Mouse (Mus musculus) urinary bladder, postnatal 36 days (tissue): ENCODE data around the gene Adcy9.
A peak's percentile ranks its signal among the peaks of the same experiment; 100 is the strongest.

Experiments
- DNase-seq, 2 experiments: peaks; one replicate each; pipeline ENCODE4 v3.0.0; 2022; ENCODE audit warnings: low spot score in 2 of 2, mixed read lengths in 1 of 2

Adcy9 gene

DNA sequence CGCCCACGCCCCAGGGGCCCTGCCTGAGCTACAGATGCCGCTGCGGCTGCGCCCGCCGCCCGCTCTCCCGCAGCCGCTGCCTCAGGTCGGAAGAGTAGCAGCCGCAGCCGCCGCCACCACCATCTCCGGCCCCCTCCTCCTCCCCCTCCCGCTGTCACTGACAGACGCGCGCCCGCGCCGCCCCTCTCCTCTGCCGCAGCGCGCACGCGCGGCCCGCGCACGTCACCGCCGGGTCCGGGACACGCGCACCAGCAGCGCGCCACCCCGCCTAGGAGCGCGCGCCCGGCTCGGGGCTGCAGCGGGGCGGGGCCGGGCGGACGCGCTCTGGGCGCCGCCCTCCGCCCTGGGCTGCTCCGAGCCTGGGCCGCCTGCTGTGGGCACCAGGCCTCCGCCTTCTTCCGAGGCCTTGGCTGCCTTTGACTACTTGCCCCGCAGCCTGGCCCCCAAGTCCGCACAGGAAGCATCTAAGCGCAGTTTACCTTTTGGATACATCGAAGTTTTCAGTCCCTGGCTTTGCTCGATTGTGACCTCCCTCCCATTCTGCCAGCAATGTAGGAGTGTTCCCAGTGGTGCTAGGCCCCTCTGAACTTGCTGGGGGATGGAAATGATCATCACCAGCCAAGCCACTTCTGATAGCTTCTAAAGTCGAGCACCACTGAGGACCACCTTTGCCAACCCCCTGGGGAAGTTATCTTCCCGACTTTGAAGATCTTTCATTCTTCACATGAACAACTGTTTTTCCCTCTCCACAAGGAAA, at the start of gene Adcy9:
Gene Adcy9 (minus strand): TSS at position 201 of the 757 bp plus-strand sequence.
- peak; percentile 85 to 87 for DNase-seq

GRCm38 (mm10) chr16:4469599-4470352, 49.5 kb upstream of the Adcy9 start:
- DNase-seq = peak in 1 of 2 experiments; percentile 41

GRCm38 (mm10) chr16:4464529-4465089, 44.3 kb upstream of the Adcy9 start:
- no peak for DNase-seq

GRCm38 (mm10) chr16:4457927-4458326, 37.6 kb upstream of the Adcy9 start:
- no peak for DNase-seq

DNA sequence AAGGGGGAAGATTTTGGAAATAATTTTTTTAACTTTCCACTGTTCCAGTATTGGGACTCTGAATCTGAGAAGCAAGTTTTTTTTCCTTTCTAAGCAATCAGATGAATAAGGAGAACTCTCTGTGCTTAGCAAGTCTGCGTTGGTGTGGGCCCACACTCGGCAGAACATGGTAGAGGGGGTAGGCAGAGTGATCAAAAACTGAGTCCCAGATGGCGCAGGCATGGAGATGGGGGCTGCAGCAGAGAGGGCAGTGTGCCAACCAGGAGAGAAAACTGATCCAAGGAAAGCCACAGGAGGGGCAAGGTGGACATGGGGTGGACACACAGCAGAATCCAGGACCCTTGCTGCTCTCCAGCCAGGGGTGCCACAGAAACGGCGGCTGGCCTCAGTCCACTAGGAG, 36.1 kb upstream of the Adcy9 start:
- DNase-seq = no peak

- no peak for DNase-seq
Observed at GRCm38 (mm10) chr16:4455693-4456092, 35.4 kb upstream of the Adcy9 start.

GRCm38 (mm10) chr16:4454563-4454962, 34.3 kb upstream of the Adcy9 start:
- DNase-seq = no peak

- no peak for DNase-seq
Observed at GRCm38 (mm10) chr16:4449418-4449817, 29.1 kb upstream of the Adcy9 start.

DNA sequence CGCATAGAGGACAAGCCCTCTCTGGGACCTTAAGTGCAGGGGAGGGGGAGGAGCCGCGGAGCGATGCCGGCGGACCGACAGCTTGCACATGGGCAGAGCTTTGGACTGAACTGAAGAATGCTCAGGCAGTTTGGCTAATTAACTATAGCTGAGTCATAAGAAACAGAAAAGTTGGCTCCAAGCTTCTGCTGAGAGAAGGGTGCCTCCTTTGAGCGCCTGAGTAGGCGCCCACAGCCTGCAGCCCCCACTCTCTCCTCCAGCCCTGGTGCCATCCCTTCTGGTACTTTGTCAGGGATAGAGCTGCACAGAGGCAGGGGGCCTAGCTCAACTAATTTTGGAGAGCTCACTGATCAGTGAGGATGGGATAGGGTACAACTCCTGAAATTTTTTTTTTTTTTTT, 27.9 kb upstream of the Adcy9 start:
- DNase-seq = peak; percentile 12 to 31

- DNase-seq = no peak
Observed at GRCm38 (mm10) chr16:4446395-4446794, 26.1 kb upstream of the Adcy9 start.

DNA sequence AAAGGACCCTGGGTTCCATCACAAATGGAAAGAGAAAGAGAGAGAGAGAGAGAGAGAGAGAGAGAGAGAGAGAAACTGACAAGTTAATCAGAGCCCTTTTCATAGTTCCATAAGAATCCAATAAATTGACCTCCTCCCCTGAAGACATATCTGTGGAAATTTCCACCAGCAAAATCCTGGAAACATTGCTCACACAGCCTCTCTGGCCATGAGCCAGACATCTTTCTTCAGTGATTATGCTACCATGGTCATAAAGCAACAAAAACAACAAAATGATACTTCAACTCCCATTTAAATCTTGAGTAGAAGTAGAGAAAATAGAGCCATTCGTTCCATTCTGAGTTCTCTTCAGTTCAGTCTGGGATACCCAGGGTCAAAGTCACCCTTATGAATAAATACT, 24.1 kb upstream of the Adcy9 start:
- no peak for DNase-seq

DNA sequence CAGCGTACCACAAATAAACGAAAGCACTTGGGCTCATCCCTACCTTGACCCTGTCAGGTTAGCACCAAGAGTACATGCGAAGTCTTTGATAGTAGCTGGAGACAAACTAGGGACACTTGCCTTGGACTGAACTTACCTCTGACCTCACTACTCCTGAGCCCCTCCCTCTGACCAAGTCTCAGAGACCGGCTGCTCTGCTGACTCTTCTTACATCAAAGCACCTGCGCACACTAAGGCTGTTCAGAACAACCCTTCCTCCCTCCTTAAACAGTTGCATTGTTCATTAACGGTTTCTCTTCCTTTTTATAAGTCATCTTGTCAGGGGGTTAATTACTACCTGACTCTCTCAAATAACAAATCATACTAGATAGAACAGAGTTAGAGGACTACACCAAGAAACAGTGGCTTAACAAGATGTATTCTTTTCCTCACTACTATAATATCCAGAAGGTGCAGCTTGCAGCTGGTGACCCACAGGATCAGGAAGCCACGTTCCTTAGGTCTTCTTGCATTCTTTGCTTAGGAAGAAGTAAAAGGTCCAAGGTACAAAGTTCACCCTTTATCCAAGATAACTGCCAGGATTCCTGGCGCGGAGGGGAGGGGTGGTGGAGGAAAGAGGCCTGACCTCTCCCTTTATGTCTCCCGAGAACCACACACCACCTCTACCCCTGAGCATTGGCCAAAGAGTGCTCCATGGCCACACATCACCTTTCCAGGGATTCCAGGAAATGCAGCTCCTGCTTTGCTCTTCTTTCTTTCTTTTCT, 19.2 kb upstream of the Adcy9 start:
- DNase-seq = no peak

DNA sequence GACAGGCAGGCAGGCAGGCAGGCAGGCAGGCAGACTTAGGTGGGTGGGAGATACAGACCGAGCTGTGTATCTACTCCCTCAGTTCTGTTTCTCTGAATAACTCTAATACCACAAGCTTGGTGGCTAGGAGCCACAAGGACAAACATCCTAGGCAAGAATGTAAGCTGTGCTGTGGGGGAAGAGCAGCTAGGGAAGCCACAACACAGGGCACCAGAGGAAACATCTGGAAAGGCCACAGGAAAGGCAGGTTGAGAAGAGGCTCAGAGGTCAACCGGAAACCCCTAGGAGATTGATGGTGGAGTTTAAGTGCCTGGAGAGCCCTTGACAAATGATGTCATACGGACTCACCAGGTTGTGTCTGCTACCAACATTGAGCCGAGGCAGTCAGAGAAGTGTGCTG, 16.4 kb upstream of the Adcy9 start:
- DNase-seq = no peak

DNA sequence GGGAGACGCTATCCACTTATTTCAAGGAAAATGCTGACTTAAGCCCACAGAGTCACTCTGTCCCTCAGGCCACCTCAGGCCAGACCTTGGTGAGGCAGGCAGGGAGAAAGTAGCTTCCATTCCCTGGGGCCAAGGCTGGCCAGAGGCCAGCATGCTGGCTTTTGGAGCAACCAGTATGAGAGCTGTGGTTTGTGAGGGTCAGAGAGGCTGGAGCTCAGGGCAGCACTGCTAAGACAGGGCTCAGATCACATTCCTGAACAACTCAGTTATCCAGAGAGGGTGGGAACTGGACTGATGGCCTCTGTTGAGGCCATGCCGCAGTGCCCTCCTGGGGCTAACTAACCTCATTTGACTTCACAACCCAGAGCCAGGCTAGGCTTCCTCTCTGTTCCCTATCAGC, 15.1 kb upstream of the Adcy9 start:
- no peak for DNase-seq

DNA sequence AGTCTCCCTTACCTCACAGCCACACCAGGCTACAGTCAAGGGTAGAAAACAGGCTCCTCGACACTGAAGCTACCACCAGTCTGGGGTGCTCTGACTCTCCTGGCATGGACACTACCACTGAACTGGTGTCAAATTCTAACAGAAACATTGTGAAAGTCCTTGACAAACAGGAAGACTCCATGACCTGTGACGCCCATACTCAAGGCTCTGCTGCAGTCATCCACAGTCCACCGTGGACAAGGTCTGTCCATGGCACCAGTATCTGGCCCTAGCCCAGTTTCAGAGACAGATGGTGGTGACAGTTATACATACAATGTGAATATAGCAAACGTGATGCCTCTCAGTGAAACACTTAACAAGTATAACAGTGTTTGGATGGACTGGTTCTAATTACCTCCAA, 11.5 kb upstream of the Adcy9 start:
- no peak for DNase-seq

- DNase-seq = no peak
Observed at GRCm38 (mm10) chr16:4431013-4431412, 10.7 kb upstream of the Adcy9 start.

GRCm38 (mm10) chr16:4430232-4430631, 9.9 kb upstream of the Adcy9 start:
- DNase-seq = no peak

GRCm38 (mm10) chr16:4425658-4426234, 5.4 kb upstream of the Adcy9 start:
- DNase-seq = no peak

DNA sequence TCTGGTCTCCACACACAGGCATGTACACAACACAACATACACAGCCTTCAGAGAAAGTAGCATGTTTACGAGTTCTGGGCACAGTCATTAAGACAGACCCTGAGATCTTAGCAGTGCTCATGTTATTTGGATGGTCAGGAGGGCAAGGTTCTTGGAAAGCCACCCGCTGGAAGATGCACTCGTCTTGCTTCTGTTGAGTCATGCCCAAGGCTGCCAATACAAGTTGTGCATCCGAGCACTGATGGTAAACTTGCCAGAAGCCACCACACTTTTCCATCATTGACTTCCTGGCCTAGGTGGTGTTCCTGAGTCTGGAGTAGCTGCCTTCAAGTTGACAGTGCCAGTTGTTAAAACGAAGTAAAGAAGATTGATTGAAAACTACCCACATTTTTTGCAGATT, 3.3 kb upstream of the Adcy9 start:
- DNase-seq = no peak

GRCm38 (mm10) chr16:4422991-4423390, 2.7 kb upstream of the Adcy9 start:
- DNase-seq = no peak

DNA sequence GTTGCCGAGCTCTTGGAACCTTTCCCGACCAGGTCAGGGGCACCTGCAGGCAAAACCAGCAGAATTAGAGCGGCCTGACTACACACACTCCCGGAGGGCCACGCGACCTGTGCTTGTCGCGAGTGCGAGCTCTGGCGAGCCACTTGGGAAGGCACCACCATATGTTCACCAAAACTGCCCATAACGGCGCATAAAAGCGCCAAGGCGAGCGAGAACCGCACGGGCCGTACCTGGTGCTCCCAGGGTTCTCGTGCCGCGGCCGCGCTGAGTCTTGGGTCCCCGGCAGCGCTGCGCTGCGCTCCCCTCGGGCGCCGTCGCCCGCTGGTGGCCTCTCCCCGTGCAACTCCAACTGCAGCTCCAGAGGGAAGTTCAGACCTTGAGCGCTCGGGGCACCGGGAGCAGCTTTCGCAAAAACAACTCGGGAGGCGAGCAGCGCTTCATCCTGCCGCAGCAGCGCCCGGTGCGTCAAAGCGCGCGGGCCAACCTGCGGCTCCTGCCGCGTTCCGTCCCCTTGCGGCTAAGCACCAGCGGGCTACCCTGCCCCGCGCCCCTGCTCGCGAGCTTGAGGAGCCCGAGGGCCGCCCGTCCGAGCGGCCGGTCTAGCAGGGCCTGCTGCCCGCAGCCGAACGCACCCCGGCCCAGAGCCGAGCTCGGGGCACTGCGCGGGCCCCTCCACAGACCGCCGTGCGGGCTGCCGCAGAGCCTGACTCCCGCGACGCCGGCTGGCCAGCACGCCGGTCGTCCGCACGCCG, 576 bp downstream of the Adcy9 start:
- DNase-seq = peak; percentile 38 to 56
